Comparison of ENCODE assay signal across 9 mouse cellular contexts in genomic region chr1:169155484-169156459, GRCm38 (mm10).
DNase-seq lines count a peak whose midpoint lies in the region; TF ChIP-seq lines count a peak whose summit lies in the region.
"Had no signal": no experiment of that assay in that cellular context is flagged by ENCODE, and none has a peak within 500 bp of the region (broad histone marks: within the 10 kb centered on the region; RNA-seq: fewer than 3 reads in every experiment).

No protein-coding gene starts in this region.

- no peak for TF ChIP-seq CTCF in brain, embryonic 14.5 days (IDR thresholded peaks at IDR 0.05; ENCODE audit: borderline replicate concordance, extremely low read depth, insufficient read depth, insufficient read length)

- intact Hi-C loops in left cerebral cortex, postnatal 36 days (cut with DNase I): loop anchor here (10.0 kb wide), 1 partner anchor 269 kb away; no protein-coding TSS in a partner anchor

- DNase-seq in brain, adult 2 months (ENCODE audit: low read depth, low spot score): peak; percentile 92
- peak; percentile 75 for DNase-seq in brain, embryonic 14.5 days (ENCODE audit: low read depth)
- peak; percentile 58 to 76 for DNase-seq in layer of hippocampus, adult 18-20 months (ENCODE audit: low spot score in 2 of 2)
- peak; percentile 71 to 73 for DNase-seq in left cerebral cortex, postnatal 36 days (ENCODE audit: low spot score in 2 of 2)
- no peak for DNase-seq in spleen, adult 18-20 months
- DNase-seq in Muller cell, postnatal 12 days (ENCODE audit: inconsistent ontology term): no peak
- DNase-seq in adrenal gland, postnatal 14 days: no peak
- DNase-seq: kidney, postnatal 10 days; thymus, adult 2 months had no signal

- TF ChIP-seq POLR2A in brain, embryonic 14.5 days (IDR thresholded peaks at IDR 0.05; ENCODE audit: borderline replicate concordance, extremely low read depth, insufficient read depth, insufficient read length, poor library complexity, severe bottlenecking): no peak

Comparison
In these comparisons a context has a peak if more than half of its experiments do, and no peak if none do; other contexts are left out.
1. DNase-seq: peak in brain, adult 2 months (single experiment), brain, embryonic 14.5 days (single experiment), layer of hippocampus, adult 18-20 months (2 of 2) and left cerebral cortex, postnatal 36 days (2 of 2); none in spleen, adult 18-20 months (0 of 2), Muller cell, postnatal 12 days (single experiment) and adrenal gland, postnatal 14 days (single experiment).